Mouse (Mus musculus): ENCODE measurements around the gene Il22ra1.
A peak's percentile ranks its signal among the peaks of the same experiment; 100 is the strongest.

Gene Il22ra1

GRCm38 (mm10) chr4:135768572-135769526 lies 40.9 kb downstream of the Il22ra1 start:
- no peak for DNase-seq (ENCODE audit: low read depth in 2 of 2, low spot score in 2 of 2)

- DNase-seq (ENCODE audit: low read depth in 2 of 2, low spot score in 2 of 2) = no peak
These were observed 42.8 kb downstream of the Il22ra1 start for GRCm38 (mm10) chr4:135770611-135771305.

- DNase-seq (ENCODE audit: low read depth in 2 of 2, low spot score in 2 of 2) = no peak
These were observed 43.6 kb downstream of the Il22ra1 start for GRCm38 (mm10) chr4:135771592-135771991.

GRCm38 (mm10) chr4:135772671-135773070 lies 44.7 kb downstream of the Il22ra1 start:
- DNase-seq (ENCODE audit: low read depth in 2 of 2, low spot score in 2 of 2) = no peak

- DNase-seq (ENCODE audit: low read depth in 2 of 2, low spot score in 2 of 2) = no peak
These were observed 46.5 kb downstream of the Il22ra1 start for GRCm38 (mm10) chr4:135774496-135774895.

GRCm38 (mm10) chr4:135776850-135777249 lies 48.9 kb downstream of the Il22ra1 start:
- no peak for DNase-seq (ENCODE audit: low read depth in 2 of 2, low spot score in 2 of 2)

- DNase-seq (ENCODE audit: low read depth in 2 of 2, low spot score in 2 of 2) = no peak
These were observed 51.7 kb downstream of the Il22ra1 start for GRCm38 (mm10) chr4:135779661-135780060.

GRCm38 (mm10) chr4:135780255-135780654 lies 52.3 kb downstream of the Il22ra1 start:
- no peak for DNase-seq (ENCODE audit: low read depth in 2 of 2, low spot score in 2 of 2)

- DNase-seq (ENCODE audit: low read depth in 2 of 2, low spot score in 2 of 2) = no peak
These were observed 53.3 kb downstream of the Il22ra1 start for GRCm38 (mm10) chr4:135781304-135781703.

- DNase-seq (ENCODE audit: low read depth in 2 of 2, low spot score in 2 of 2) = no peak
These were observed 58.6 kb downstream of the Il22ra1 start for GRCm38 (mm10) chr4:135786581-135786980.

GRCm38 (mm10) chr4:135787271-135787670 lies 59.3 kb downstream of the Il22ra1 start:
- DNase-seq (ENCODE audit: low read depth in 2 of 2, low spot score in 2 of 2) = no peak

GRCm38 (mm10) chr4:135789135-135789534 lies 61.2 kb downstream of the Il22ra1 start:
- no peak for DNase-seq (ENCODE audit: low read depth in 2 of 2, low spot score in 2 of 2)

GRCm38 (mm10) chr4:135792821-135793220 lies 64.8 kb downstream of the Il22ra1 start:
- no peak for DNase-seq (ENCODE audit: low read depth in 2 of 2, low spot score in 2 of 2)

- no peak for DNase-seq (ENCODE audit: low read depth in 2 of 2, low spot score in 2 of 2)
These were observed 70.0 kb downstream of the Il22ra1 start for GRCm38 (mm10) chr4:135797931-135798330.

GRCm38 (mm10) chr4:135801543-135801942 lies 73.6 kb downstream of the Il22ra1 start:
- DNase-seq (ENCODE audit: low read depth in 2 of 2, low spot score in 2 of 2) = peak; percentile 80 to 81

Measured in CD8-positive naive resting alpha-beta T cell, adult 2 months (primary cell).